Mouse (Mus musculus): ENCODE measurements around the gene Sgf29. TPM values are rescaled to one million over a fixed set of nuclear protein-coding genes. Genes with fewer than 3 reads are reported as not detected.

Gene Sgf29
- total RNA-seq, 1 experiment: 55.3 TPM

- peak within 1 kb of the TSS; percentile 96 for H3K27ac ChIP-seq (ENCODE audit: insufficient read depth, low read depth, low read length, poor library complexity, severe bottlenecking)
- peak; percentile 95 for DNase-seq (ENCODE audit: low read depth, low spot score)
- no peaks in the 10 kb centered on the region for H3K9me3 ChIP-seq (ENCODE audit: control insufficient read depth, insufficient read depth, low read depth, low read length)
- peak; percentile 90 for TF ChIP-seq HCFC1 (IDR thresholded peaks at IDR 0.05; ENCODE audit: borderline replicate concordance, insufficient read depth, low read length)
- TF ChIP-seq MAFK (IDR thresholded peaks at IDR 0.05; ENCODE audit: insufficient read depth, low read depth, low read length): no peak
- no peak for TF ChIP-seq CHD2 (IDR thresholded peaks at IDR 0.05; ENCODE audit: low read depth, low read length)
- in situ Hi-C loops (cut with MboI; ENCODE audit: low sequenced_read_pairs in 2 of 2, unreplicated experiment in 2 of 2): no loop called here
- peaks cover 3 to 15% of the 10 kb centered on the region in 2 experiments; a peak in 2 of 4 replicates for H3K4me1 ChIP-seq (ENCODE audit: control insufficient read depth in 2 of 2, insufficient read depth in 2 of 2, low read length in 2 of 2, poor library complexity in 1 of 2)
- peak within 1 kb of the TSS; percentile 95 for H3K9ac ChIP-seq (ENCODE audit: insufficient read depth, low read depth, low read length, poor library complexity, severe bottlenecking)
- peak within 1 kb of the TSS; percentile 95 for H3K4me3 ChIP-seq (ENCODE audit: insufficient read depth in 1 of 2, low read depth in 1 of 2, low read length in 2 of 2, poor library complexity in 1 of 2, severe bottlenecking in 1 of 2)
- peaks cover 30% of the 10 kb centered on the region for H3K36me3 ChIP-seq (ENCODE audit: control insufficient read depth, insufficient read depth, low read length, poor library complexity, severe bottlenecking)
Observed at GRCm38 (mm10) chr7:126695631-126696207, 46.6 kb downstream of the Sgf29 start, which contains the start of gene Slx1b. TSS of gene Slx1b (minus strand) at chr7:126695784.

GRCm38 (mm10) chr7:126696303-126696702, 47.2 kb downstream of the Sgf29 start:
- H3K27ac ChIP-seq (ENCODE audit: insufficient read depth, low read depth, low read length, poor library complexity, severe bottlenecking): no peak overlapping the region
- in situ Hi-C loops (cut with MboI; ENCODE audit: low sequenced_read_pairs in 2 of 2, unreplicated experiment in 2 of 2): no loop called here
- peak overlapping the region; percentile 95 for H3K4me3 ChIP-seq (ENCODE audit: insufficient read depth in 1 of 2, low read depth in 1 of 2, low read length in 2 of 2, poor library complexity in 1 of 2, severe bottlenecking in 1 of 2)
- DNase-seq (ENCODE audit: low read depth, low spot score): no peak
- H3K4me1 ChIP-seq (ENCODE audit: control insufficient read depth in 2 of 2, insufficient read depth in 2 of 2, low read length in 2 of 2, poor library complexity in 1 of 2): peaks cover 3 to 18% of the 10 kb centered on the region in 2 experiments; a peak in 2 of 4 replicates
- no peaks in the 10 kb centered on the region for H3K9me3 ChIP-seq (ENCODE audit: control insufficient read depth, insufficient read depth, low read depth, low read length)
- H3K36me3 ChIP-seq (ENCODE audit: control insufficient read depth, insufficient read depth, low read length, poor library complexity, severe bottlenecking): peaks cover 25% of the 10 kb centered on the region
- peak overlapping the region; percentile 95 for H3K9ac ChIP-seq (ENCODE audit: insufficient read depth, low read depth, low read length, poor library complexity, severe bottlenecking)
- TF ChIP-seq HCFC1 (IDR thresholded peaks at IDR 0.05; ENCODE audit: borderline replicate concordance, insufficient read depth, low read length): no peak
- no peak for TF ChIP-seq CHD2 (IDR thresholded peaks at IDR 0.05; ENCODE audit: low read depth, low read length)
- TF ChIP-seq ZC3H11A (IDR thresholded peaks at IDR 0.05; ENCODE audit: borderline replicate concordance, low read depth, low read length): no peak

- H3K36me3 ChIP-seq (ENCODE audit: control insufficient read depth, insufficient read depth, low read length, poor library complexity, severe bottlenecking): peaks cover 19% of the 10 kb centered on the region
- in situ Hi-C loops (cut with MboI; ENCODE audit: low sequenced_read_pairs in 2 of 2, unreplicated experiment in 2 of 2): no loop called here
- no peak overlapping the region for H3K27ac ChIP-seq (ENCODE audit: insufficient read depth, low read depth, low read length, poor library complexity, severe bottlenecking)
- TF ChIP-seq HCFC1 (IDR thresholded peaks at IDR 0.05; ENCODE audit: borderline replicate concordance, insufficient read depth, low read length) (no peak), ZC3H11A (IDR thresholded peaks at IDR 0.05; ENCODE audit: borderline replicate concordance, low read depth, low read length) (no peak), CHD2 (IDR thresholded peaks at IDR 0.05; ENCODE audit: low read depth, low read length) (no peak), MAFK (IDR thresholded peaks at IDR 0.05; ENCODE audit: insufficient read depth, low read depth, low read length) (no peak), ZNF384 (IDR thresholded peaks at IDR 0.05; ENCODE audit: low read depth, low read length) (no peak)
- no peaks in the 10 kb centered on the region for H3K9me3 ChIP-seq (ENCODE audit: control insufficient read depth, insufficient read depth, low read depth, low read length)
- H3K4me3 ChIP-seq (ENCODE audit: insufficient read depth in 1 of 2, low read depth in 1 of 2, low read length in 2 of 2, poor library complexity in 1 of 2, severe bottlenecking in 1 of 2): peak overlapping the region; percentile 95; a peak in 3 of 4 replicates
- peak overlapping the region; percentile 95 for H3K9ac ChIP-seq (ENCODE audit: insufficient read depth, low read depth, low read length, poor library complexity, severe bottlenecking)
- DNase-seq (ENCODE audit: low read depth, low spot score): no peak
- H3K4me1 ChIP-seq (ENCODE audit: control insufficient read depth in 2 of 2, insufficient read depth in 2 of 2, low read length in 2 of 2, poor library complexity in 1 of 2): peaks cover 3 to 18% of the 10 kb centered on the region in 2 experiments; a peak in 2 of 4 replicates
Observed at GRCm38 (mm10) chr7:126696886-126697285, 47.8 kb downstream of the Sgf29 start.

GRCm38 (mm10) chr7:126697838-126698237, 48.7 kb downstream of the Sgf29 start:
- TF ChIP-seq CHD2 (IDR thresholded peaks at IDR 0.05; ENCODE audit: low read depth, low read length) (no peak), ZNF384 (IDR thresholded peaks at IDR 0.05; ENCODE audit: low read depth, low read length) (no peak), ZC3H11A (IDR thresholded peaks at IDR 0.05; ENCODE audit: borderline replicate concordance, low read depth, low read length) (no peak), MAFK (IDR thresholded peaks at IDR 0.05; ENCODE audit: insufficient read depth, low read depth, low read length) (no peak)
- H3K9ac ChIP-seq (ENCODE audit: insufficient read depth, low read depth, low read length, poor library complexity, severe bottlenecking): no peak overlapping the region
- H3K36me3 ChIP-seq (ENCODE audit: control insufficient read depth, insufficient read depth, low read length, poor library complexity, severe bottlenecking): peaks cover 13% of the 10 kb centered on the region
- H3K9me3 ChIP-seq (ENCODE audit: control insufficient read depth, insufficient read depth, low read depth, low read length): no peaks in the 10 kb centered on the region
- no peak for DNase-seq (ENCODE audit: low read depth, low spot score)
- H3K4me3 ChIP-seq (ENCODE audit: insufficient read depth in 1 of 2, low read depth in 1 of 2, low read length in 2 of 2, poor library complexity in 1 of 2, severe bottlenecking in 1 of 2): no peak overlapping the region
- H3K4me1 ChIP-seq (ENCODE audit: control insufficient read depth in 2 of 2, insufficient read depth in 2 of 2, low read length in 2 of 2, poor library complexity in 1 of 2): peaks cover 3 to 10% of the 10 kb centered on the region in 2 experiments; a peak in 2 of 4 replicates
- H3K27ac ChIP-seq (ENCODE audit: insufficient read depth, low read depth, low read length, poor library complexity, severe bottlenecking): no peak overlapping the region
- in situ Hi-C loops (cut with MboI; ENCODE audit: low sequenced_read_pairs in 2 of 2, unreplicated experiment in 2 of 2): no loop called here

Measured in ES-E14 (cell line).